Mouse (Mus musculus): ENCODE measurements around the gene Pip5k1c. TPM values are rescaled to one million over a fixed set of nuclear protein-coding genes. Genes with fewer than 3 reads are reported as not detected.

Pip5k1c gene
- polyA plus RNA-seq, 1 experiment from 2014 or later, result 97.2 TPM

DNA sequence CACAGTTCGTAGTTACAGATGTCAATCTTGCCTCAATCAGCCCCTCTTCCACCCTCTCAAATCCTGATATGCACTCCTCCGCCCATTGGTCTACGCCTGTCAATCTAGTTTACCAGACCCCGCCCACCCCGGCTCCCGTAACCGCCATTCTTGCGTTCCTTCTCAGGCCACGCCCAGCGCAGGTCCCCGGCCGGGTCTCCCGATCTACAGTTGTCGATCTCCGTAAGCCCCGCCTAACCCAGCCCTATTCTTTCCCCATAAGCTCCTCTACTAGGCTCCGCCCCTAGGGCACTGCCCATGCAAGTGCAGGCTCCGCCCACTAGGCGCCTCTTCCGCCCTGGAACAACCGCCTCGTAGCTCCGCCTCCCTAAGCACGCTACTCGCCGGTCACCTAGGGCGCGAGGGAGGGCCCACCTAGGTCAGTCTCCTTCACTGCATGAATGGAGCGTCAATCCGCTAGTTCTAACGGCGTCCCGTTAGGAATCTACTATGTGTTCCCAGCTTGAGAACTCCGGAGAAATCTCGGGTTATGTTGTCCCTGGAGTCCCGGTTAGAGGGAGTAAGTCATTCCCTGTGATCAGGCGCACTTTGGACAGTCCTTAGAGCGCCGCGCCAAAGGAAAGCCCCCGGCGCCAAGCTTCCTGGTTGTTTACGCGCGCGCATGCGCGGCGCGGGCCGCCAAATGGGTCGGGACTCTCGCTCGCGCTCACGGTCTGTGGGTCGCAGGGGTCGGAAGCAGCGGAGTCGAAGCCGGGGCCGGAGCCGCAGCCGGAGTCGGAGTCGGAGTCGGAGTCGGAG is 28.0 kb downstream of the Pip5k1c start, which contains the start of gene Cactin:
Cactin (plus strand) TSS at position 554 of the 798 bp plus-strand sequence.
- H3K27ac ChIP-seq, result peak within 1 kb of the TSS; percentile 90
- peak within 1 kb of the TSS; percentile 84 for H3K4me2 ChIP-seq
- peak; percentile 93 for ATAC-seq (ENCODE audit: low FRiP score)
- no peaks in the 10 kb centered on the region for H3K27me3 ChIP-seq
- H3K4me1 ChIP-seq (replicated peaks), result peaks cover 45% of the 10 kb centered on the region
- H3K36me3 ChIP-seq, result peaks cover 66% of the 10 kb centered on the region
- H3K4me3 ChIP-seq, result peak within 1 kb of the TSS; percentile 74
- under 1% methylated on average over 68 of the region's 68 CpGs for WGBS
- H3K9ac ChIP-seq, result peak within 1 kb of the TSS; percentile 90
- no peaks in the 10 kb centered on the region for H3K9me3 ChIP-seq

DNA sequence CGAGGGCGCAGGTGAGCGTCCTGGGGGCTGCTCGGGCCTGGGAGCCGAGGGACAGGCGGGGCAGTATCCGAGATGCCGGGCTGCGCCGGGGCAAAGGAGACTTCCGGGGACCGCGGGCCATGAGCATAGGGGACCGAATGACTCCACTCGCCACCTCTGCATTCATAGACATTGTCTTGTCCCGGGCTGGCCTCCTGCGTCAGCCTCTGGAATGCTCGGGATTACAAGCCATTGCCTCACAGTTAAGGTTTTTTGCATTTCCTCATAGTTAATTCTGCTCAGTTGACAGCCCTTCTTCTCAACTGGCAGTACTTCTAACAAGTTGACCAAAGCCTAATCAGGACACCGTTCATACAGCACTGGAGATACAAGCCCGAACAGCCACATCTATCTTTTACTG is 28.7 kb downstream of the Pip5k1c start:
- no peaks in the 10 kb centered on the region for H3K9me3 ChIP-seq

GRCm38 (mm10) chr10:81322444-81322843 is 29.7 kb downstream of the Pip5k1c start:
- no peak overlapping the region for H3K27ac ChIP-seq
- WGBS, result 94% methylated on average over 27 of the region's 27 CpGs
- H3K4me3 ChIP-seq, result peak overlapping the region; percentile 74
- no peak for ATAC-seq (ENCODE audit: low FRiP score)
- peak overlapping the region; percentile 90 for H3K9ac ChIP-seq
- H3K4me1 ChIP-seq (replicated peaks), result peaks cover 32% of the 10 kb centered on the region
- H3K27me3 ChIP-seq, result no peaks in the 10 kb centered on the region
- peak overlapping the region; percentile 84 for H3K4me2 ChIP-seq
- peaks cover 68% of the 10 kb centered on the region for H3K36me3 ChIP-seq
- H3K9me3 ChIP-seq, result no peaks in the 10 kb centered on the region

More for the DNA sequence above, 28.7 kb downstream of the Pip5k1c start:
- ATAC-seq (ENCODE audit: low FRiP score), result peak; percentile 0; the same call in 1 of the 2 replicates
- 3% methylated on average over 20 of the region's 20 CpGs for WGBS
- Histone ChIP-seq H3K4me2 (peak overlapping the region; percentile 84), H3K4me3 (peak overlapping the region; percentile 74), H3K4me1 (replicated peaks) (peaks cover 42% of the 10 kb centered on the region), H3K27ac (peak overlapping the region; percentile 90), H3K27me3 (no peaks in the 10 kb centered on the region), H3K9ac (peak overlapping the region; percentile 90), H3K36me3 (peaks cover 66% of the 10 kb centered on the region)

DNA sequence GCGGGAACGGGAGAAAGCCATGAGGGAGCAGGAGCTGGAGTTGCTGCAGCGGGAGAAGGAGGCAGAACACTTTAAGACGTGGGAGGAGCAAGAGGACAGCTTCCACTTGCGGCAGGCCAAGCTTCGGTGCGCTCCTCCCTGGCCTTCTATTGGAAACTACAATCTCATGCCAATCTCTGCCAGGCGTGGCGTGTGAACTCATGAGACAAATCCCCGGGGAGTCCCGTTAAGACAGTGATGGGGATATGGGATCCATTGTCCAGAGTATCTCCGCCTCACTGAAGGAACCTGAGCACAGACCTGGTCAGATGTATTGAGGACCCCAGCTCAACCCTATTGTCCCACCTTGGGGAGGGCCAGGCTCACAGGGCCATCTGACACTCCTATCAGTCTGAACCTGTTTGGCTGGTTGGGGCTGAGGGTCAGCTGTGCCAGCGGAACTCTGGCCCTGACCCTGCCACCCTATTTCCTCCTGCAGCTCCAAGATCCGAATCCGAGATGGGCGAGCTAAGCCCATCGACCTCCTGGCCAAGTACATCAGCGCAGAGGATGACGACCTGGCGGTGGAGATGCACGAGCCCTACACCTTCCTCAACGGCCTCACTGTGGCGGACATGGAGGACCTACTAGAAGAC is 30.5 kb downstream of the Pip5k1c start:
- H3K4me3 ChIP-seq, result no peak overlapping the region
- H3K27me3 ChIP-seq, result no peaks in the 10 kb centered on the region
- H3K36me3 ChIP-seq, result peaks cover 68% of the 10 kb centered on the region
- no peak overlapping the region for H3K9ac ChIP-seq
- peaks cover 34% of the 10 kb centered on the region for H3K4me1 ChIP-seq (replicated peaks)
- WGBS, result 96% methylated on average over 23 of the region's 23 CpGs
- no peaks in the 10 kb centered on the region for H3K9me3 ChIP-seq
- ATAC-seq (ENCODE audit: low FRiP score), result no peak
- H3K27ac ChIP-seq, result no peak overlapping the region
- H3K4me2 ChIP-seq, result no peak overlapping the region

DNA sequence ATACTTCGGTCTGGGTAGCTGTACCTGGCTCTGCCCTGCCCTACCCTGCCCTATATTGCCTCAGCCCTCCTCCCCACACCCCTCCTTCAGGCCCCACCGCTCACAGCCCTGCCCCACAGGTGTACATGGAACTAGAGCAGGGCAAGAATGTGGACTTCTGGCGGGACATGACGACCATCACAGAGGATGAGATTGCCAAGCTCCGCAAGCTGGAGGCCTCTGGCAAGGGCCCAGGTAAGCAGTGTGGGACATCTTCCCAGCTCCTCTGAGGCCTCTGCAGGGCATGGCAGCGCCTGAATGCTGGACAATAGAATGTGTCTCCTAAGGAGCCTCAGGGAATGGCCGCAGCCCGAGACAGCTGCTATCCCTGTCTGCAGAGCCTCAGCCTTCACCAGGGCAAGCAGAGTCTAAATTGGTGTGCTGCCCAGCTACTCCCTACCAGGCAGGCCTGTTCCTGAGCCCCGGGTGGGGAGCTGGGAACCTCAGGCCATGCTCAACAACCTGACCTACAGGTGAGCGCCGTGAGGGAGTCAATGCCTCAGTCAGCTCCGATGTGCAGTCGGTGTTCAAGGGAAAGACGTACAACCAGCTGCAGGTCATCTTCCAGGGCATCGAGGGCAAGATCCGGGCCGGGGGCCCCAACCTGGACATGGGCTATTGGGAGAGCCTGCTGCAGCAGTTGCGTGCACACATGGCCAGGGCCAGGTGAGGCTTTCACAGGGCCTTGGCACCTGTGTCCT is 31.2 kb downstream of the Pip5k1c start:
- Histone ChIP-seq H3K4me1 (replicated peaks) (peaks cover 30% of the 10 kb centered on the region), H3K4me2 (no peak overlapping the region), H3K27me3 (no peaks in the 10 kb centered on the region), H3K4me3 (no peak overlapping the region), H3K27ac (no peak overlapping the region), H3K9me3 (no peaks in the 10 kb centered on the region), H3K36me3 (peaks cover 62% of the 10 kb centered on the region), H3K9ac (no peak overlapping the region)
- WGBS, result 95% methylated on average over 18 of the region's 18 CpGs
- ATAC-seq (ENCODE audit: low FRiP score), result no peak

DNA sequence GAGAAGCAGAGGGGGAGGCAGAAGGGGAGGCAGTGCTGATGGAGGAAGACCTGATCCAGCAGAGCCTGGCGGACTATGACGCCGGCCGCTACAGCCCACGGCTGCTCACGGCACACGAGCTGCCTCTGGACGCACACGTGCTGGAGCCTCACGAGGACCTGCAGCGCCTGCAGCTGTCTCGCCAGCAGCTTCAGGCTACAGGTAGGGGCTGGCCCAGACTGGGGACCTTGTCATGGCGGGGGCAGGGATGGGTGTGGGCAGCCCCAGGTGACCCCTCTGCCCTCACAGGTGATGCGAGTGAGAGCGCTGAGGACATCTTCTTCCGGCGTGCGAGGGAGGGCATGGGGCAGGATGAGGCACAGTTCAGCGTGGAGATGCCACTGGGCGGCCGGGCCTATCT is 32.4 kb downstream of the Pip5k1c start:
- 94% methylated on average over 21 of the region's 21 CpGs for WGBS
- no peak for ATAC-seq (ENCODE audit: low FRiP score)
- H3K27ac ChIP-seq, result no peak overlapping the region
- H3K36me3 ChIP-seq, result peaks cover 61% of the 10 kb centered on the region
- H3K4me2 ChIP-seq, result no peak overlapping the region
- 0 out of 2 replicates have a peak, but pooled peaks cover under 1% of the 10 kb centered on the region for H3K27me3 ChIP-seq
- H3K9ac ChIP-seq, result no peak overlapping the region
- H3K4me3 ChIP-seq, result no peak overlapping the region
- H3K9me3 ChIP-seq, result no peaks in the 10 kb centered on the region
- H3K4me1 ChIP-seq (replicated peaks), result peaks cover 19% of the 10 kb centered on the region

DNA sequence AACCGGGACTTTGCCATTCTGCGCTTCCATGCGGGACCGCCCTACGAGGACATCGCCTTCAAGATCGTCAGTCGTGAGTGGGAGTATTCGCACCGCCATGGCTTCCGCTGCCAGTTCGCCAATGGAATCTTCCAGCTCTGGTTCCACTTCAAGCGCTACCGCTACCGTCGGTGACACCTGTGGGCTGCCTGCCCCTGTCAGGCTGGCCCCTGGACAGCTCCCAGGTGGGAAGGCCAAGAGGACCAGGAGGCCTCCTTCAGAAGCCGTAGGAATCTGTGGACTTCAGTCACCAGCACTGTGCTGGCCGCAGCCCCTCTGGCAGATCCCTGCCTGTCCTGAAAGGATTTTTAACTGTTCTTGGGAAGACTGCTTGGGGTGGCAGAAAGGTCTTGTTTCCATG is 33.0 kb downstream of the Pip5k1c start:
- Histone ChIP-seq H3K27me3 (peaks cover 6% of the 10 kb centered on the region), H3K4me2 (no peak overlapping the region), H3K9ac (no peak overlapping the region), H3K9me3 (no peaks in the 10 kb centered on the region), H3K36me3 (peaks cover 61% of the 10 kb centered on the region), H3K4me1 (replicated peaks) (peaks cover 19% of the 10 kb centered on the region), H3K4me3 (no peak overlapping the region), H3K27ac (no peak overlapping the region)
- ATAC-seq (ENCODE audit: low FRiP score), result no peak
- 95% methylated on average over 18 of the region's 18 CpGs for WGBS

DNA sequence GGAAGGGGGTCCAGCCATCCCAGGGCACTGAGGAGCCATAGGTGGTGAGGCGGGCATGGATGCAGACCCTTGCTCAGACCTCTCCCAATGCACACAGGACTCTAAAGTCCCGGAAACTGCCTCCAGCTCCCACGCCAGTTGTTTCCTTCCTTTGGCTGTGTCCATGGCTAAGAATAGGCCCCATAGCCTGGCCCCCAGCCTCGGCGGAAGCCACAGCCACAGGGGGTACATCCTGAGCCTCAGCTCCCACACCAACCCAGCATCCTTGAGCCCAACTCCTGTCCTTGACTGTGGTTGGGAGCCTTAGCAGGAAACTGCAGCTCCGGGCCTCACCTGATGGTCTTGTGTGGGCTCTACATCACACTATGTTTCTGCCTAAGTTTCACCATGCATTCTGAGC is 34.1 kb downstream of the Pip5k1c start:
- Histone ChIP-seq H3K9ac (no peak overlapping the region), H3K36me3 (peaks cover 61% of the 10 kb centered on the region), H3K4me2 (no peak overlapping the region), H3K9me3 (no peaks in the 10 kb centered on the region), H3K27ac (peak overlapping the region; percentile 48; the same call in 1 of the 2 replicates), H3K4me1 (replicated peaks) (peaks cover 14% of the 10 kb centered on the region), H3K27me3 (peaks cover 11% of the 10 kb centered on the region), H3K4me3 (no peak overlapping the region)
- WGBS, result 80% methylated on average over 6 of the region's 6 CpGs
- no peak for ATAC-seq (ENCODE audit: low FRiP score)

- H3K27ac ChIP-seq, result no peak overlapping the region; the same call in 1 of the 2 replicates
- WGBS, result 41% methylated on average over 2 of the region's 2 CpGs
- peaks cover 22% of the 10 kb centered on the region for H3K27me3 ChIP-seq
These were observed 35.2 kb downstream of the Pip5k1c start for GRCm38 (mm10) chr10:81327959-81328358.

DNA sequence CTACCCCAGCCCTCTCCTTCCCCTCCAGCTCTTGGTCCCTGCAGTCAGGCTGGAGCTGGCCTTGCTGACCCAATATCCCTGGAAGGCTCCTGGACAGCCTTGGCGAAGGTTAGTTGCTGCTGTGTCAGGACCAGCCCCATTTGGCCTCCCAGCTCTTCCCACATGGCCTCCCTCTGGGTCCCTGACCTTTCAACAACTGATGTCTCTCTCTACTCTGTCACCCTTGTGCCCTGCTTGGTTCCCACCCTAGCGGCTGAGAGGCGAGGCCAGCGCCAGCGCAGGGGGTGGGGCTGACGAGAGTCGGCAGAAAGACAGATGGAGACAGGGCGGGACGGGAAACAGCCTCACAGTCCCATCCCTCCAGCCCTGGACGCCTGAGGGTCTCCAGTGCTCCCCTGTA is 35.6 kb downstream of the Pip5k1c start, which contains the start of gene Tbxa2r:
Tbxa2r (plus strand) TSS at position 346 of the 400 bp plus-strand sequence.
- Histone ChIP-seq H3K27me3 (peaks cover 27% of the 10 kb centered on the region), H3K4me1 (replicated peaks) (peaks cover 9% of the 10 kb centered on the region; the same call in 1 of the 2 replicates), H3K9ac (peak within 1 kb of the TSS; percentile 19; the same call in 1 of the 2 replicates), H3K36me3 (peaks cover 50% of the 10 kb centered on the region), H3K27ac (no peak within 1 kb of the TSS; the same call in 1 of the 2 replicates), H3K9me3 (no peaks in the 10 kb centered on the region), H3K4me3 (no peak within 1 kb of the TSS), H3K4me2 (no peak within 1 kb of the TSS)
- ATAC-seq (ENCODE audit: low FRiP score), result no peak
- 11% methylated on average over 10 of the region's 10 CpGs for WGBS

More at GRCm38 (mm10) chr10:81327959-81328358, 35.2 kb downstream of the Pip5k1c start:
- Histone ChIP-seq H3K4me3 (no peak overlapping the region), H3K9me3 (no peaks in the 10 kb centered on the region), H3K4me1 (replicated peaks) (peaks cover 9% of the 10 kb centered on the region), H3K4me2 (no peak overlapping the region), H3K36me3 (peaks cover 54% of the 10 kb centered on the region), H3K9ac (peak overlapping the region; percentile 19; the same call in 1 of the 2 replicates)
- ATAC-seq (ENCODE audit: low FRiP score), result no peak

DNA sequence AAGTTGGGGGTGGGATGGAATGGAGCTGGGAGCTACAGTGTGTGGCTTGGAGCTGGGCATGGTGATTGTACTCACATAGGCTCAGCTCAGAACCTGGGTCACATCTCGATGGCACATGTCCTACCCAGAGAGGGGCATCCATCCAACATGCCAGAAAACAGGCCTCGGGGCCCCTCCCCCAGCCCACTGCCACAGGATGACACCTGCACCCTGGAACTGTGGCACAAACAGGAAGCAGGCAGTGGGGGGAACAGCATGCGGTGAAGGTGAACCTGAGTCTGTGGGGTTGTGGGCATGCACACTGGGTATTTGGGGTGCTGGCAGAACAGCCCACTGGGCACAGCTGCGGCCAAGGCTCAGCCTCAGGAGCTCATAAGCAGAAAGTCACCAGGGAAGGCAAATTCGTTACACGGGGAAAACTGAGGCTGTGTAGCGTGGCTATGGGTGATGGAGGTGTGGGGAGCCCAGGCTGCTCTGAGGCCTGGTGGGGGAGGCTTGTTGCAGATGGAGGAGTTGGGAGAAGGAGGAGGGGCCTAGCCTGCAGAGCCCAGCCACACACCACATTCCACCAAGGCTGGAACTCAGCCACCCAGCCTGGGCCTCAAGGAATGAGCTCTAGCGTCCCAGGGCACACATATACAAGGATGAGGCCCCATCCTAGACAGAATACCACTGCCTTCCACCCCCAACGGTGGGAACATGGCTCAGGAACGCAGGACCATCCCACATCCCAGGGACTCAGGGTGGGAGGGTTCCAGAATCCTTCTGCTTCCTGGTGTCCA is 36.6 kb downstream of the Pip5k1c start:
- Histone ChIP-seq H3K4me1 (replicated peaks) (peaks cover 9% of the 10 kb centered on the region; the same call in 1 of the 2 replicates), H3K27me3 (peaks cover 33% of the 10 kb centered on the region), H3K9ac (no peak overlapping the region), H3K4me3 (no peak overlapping the region), H3K36me3 (peaks cover 40% of the 10 kb centered on the region), H3K4me2 (no peak overlapping the region), H3K27ac (no peak overlapping the region), H3K9me3 (no peaks in the 10 kb centered on the region)
- WGBS, result 79% methylated on average over 10 of the region's 10 CpGs
- ATAC-seq (ENCODE audit: low FRiP score), result no peak

Data from hindbrain, embryonic 13.5 days (tissue).